Mouse (Mus musculus) erythroblast, embryonic 14.5 days (primary cell): ENCODE measurements at regions not wholly inside any gene's neighbourhood (a gene's known extent, or its start where the extent isn't known, plus 50 kb on each side); places are given as distances from the start of the nearest gene placed in this dataset.

Experiments
- GATA1 ChIP-seq: IDR thresholded peaks from 2 replicates; pipeline ENCODE4 v1.6.1; 2012; ENCODE audit warnings: low read length, inconsistent platforms, mixed read lengths
- TAL1 ChIP-seq: IDR thresholded peaks from 3 replicates; pipeline ENCODE4 v1.6.1; 2012; ENCODE audit warnings: low read length, inconsistent platforms, mixed read lengths

DNA sequence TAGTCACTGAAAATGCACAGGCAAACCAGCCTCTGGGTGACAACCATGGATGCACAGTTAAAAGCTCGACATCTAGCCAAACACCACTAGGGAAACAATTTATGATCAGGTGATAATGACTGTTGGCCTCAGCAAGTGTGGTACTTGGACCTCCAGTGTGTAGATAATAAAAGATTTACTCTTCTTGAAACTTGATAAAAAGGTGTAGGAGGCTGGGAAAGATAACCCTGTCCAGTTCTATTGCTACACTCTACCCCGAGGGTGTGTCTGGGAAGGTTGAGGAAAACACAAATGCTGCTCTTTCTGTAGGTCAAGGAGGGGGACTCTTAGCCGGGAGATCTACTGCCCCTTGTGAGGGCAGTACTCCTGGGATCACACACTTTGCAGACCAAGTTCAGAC lies 152.4 kb upstream of the Pik3r1 start:
- TF ChIP-seq GATA1 = no peak
- no peak for TF ChIP-seq TAL1
